8 mouse cellular contexts compared by ENCODE assay signal in genomic region chr15:85708843-85709242, GRCm38 (mm10). TPM values are rescaled to one million over a fixed set of nuclear protein-coding genes. Genes with fewer than 3 reads are reported as not detected.
DNase-seq lines count a peak whose midpoint lies in the region; ATAC-seq and TF ChIP-seq lines count a peak whose summit lies in the region.

No protein-coding gene starts in this region.

- peak; percentile 43 for DNase-seq in cerebellum, adult 11 months
- DNase-seq in cerebellum, adult 2 months: no peak
- DNase-seq in layer of hippocampus, adult 2 months (ENCODE audit: low spot score in 2 of 2): no peak
- DNase-seq in layer of hippocampus, adult 11-12 months (ENCODE audit: low spot score): no peak
- peak; percentile 71 to 75 for DNase-seq in cerebellum, postnatal 10 days
- DNase-seq in layer of hippocampus, adult 18-20 months (ENCODE audit: low spot score in 2 of 2): no peak

- WGBS in cerebellum, adult 2 months: 23% methylated on average over 4 of the region's 4 CpGs
- 92% methylated on average over 4 of the region's 4 CpGs for WGBS in limb, embryonic 13.5 days

- no peak overlapping the region for H3K4me2 ChIP-seq in limb, embryonic 13.5 days (replicated peaks)

- no peak overlapping the region for H3K9ac ChIP-seq in limb, embryonic 13.5 days

- no peak overlapping the region for H3K27ac ChIP-seq in cerebellum, adult 2 months (ENCODE audit: insufficient read depth, low read length)
- peak overlapping the region; percentile 83 for H3K27ac ChIP-seq in layer of hippocampus, adult 2 months
- no peak overlapping the region for H3K27ac ChIP-seq in limb, embryonic 13.5 days

- no peaks in the 10 kb centered on the region for H3K27me3 ChIP-seq in cerebellum, adult 2 months (ENCODE audit: control insufficient read depth, insufficient read depth, low read length)
- no peaks in the 10 kb centered on the region for H3K27me3 ChIP-seq in limb, embryonic 13.5 days

- peaks cover 43% of the 10 kb centered on the region for H3K36me3 ChIP-seq in limb, embryonic 13.5 days

- peak; percentile 20; the same call in 1 of the 2 replicates for ATAC-seq in limb, embryonic 13.5 days (ENCODE audit: low FRiP score, low read depth)
- no peak for ATAC-seq in megakaryocyte-erythroid progenitor cell, adult 5-6 weeks (replicated peaks; ENCODE audit: low FRiP score, low TSS enrichment, poor library complexity, severe bottlenecking)

- TF ChIP-seq CTCF in cerebellum, adult 2 months (IDR thresholded peaks at IDR 0.05; ENCODE audit: borderline replicate concordance, insufficient read depth, low read depth, low read length): no peak
- no peak for TF ChIP-seq CTCF in layer of hippocampus, adult 2 months (conservative IDR thresholded peaks at IDR 0.05)

- no peak overlapping the region for H3K4me3 ChIP-seq in cerebellum, adult 2 months (replicated peaks; ENCODE audit: insufficient read depth, low read depth, low read length)
- H3K4me3 ChIP-seq in layer of hippocampus, adult 2 months: no peak overlapping the region
- H3K4me3 ChIP-seq in limb, embryonic 13.5 days: no peak overlapping the region

- peaks cover 32% of the 10 kb centered on the region for H3K4me1 ChIP-seq in cerebellum, adult 2 months (ENCODE audit: control insufficient read depth, insufficient read depth, low read length)
- H3K4me1 ChIP-seq in limb, embryonic 13.5 days: peaks cover 12% of the 10 kb centered on the region

- no peak for TF ChIP-seq POLR2A in cerebellum, adult 2 months (IDR thresholded peaks at IDR 0.05; ENCODE audit: borderline replicate concordance, insufficient read depth, low read length)

- H3K9me3 ChIP-seq in limb, embryonic 13.5 days: no peaks in the 10 kb centered on the region

RNA-seq across cellular contexts. Expression of gene Ppara, which starts 25.9 kb away (rescaled TPM):
- polyA plus RNA-seq in cerebellum, adult 2 months (2012; rRNA removed): 1.1 and 1.5 TPM in 2 replicates
- 1 to 10 TPM; 3.1 to 3.9 TPM for total RNA-seq in layer of hippocampus, adult 2 months (2021)
- 1.9 and 2.4 TPM in 2 replicates for polyA plus RNA-seq in limb, embryonic 13.5 days (2015; fragmentation: Nextera tagmentation; extraction: Ambion mirVana)
- 1 to 10 TPM; 2.9 to 3.4 TPM for total RNA-seq in layer of hippocampus, adult 18-20 months (2021)
- not detected in 2 replicates for total RNA-seq in megakaryocyte-erythroid progenitor cell, adult 5-6 weeks (2014; fragmentation: Nextera tagmentation)
- not detected in 2 replicates for total RNA-seq in megakaryocyte-erythroid progenitor cell, adult 5-6 weeks (2017)

Comparison
In these comparisons a context has a peak if more than half of its experiments do, and no peak if none do; other contexts are left out.
1. DNase-seq: peak in cerebellum, adult 11 months (single experiment) and cerebellum, postnatal 10 days (2 of 2); none in cerebellum, adult 2 months (0 of 2), layer of hippocampus, adult 2 months (0 of 2), layer of hippocampus, adult 11-12 months (single experiment) and layer of hippocampus, adult 18-20 months (0 of 2).